Mouse (Mus musculus): ENCODE results near the gene Camk1d.
"Not testable (repeated sequence)": the region's sequence is repeated elsewhere in the genome, so short reads cannot be mapped to it uniquely, and the experiment has no call there.

The Camk1d gene

GRCm38 (mm10) chr2:5572314-5573006 is 141.9 kb downstream of the Camk1d start:
- DNase-seq (ENCODE audit: low read depth): no peak

GRCm38 (mm10) chr2:5566611-5567010 is 147.7 kb downstream of the Camk1d start:
- no peak for DNase-seq (ENCODE audit: low read depth)

GRCm38 (mm10) chr2:5563685-5564084 is 150.6 kb downstream of the Camk1d start:
- no peak for DNase-seq (ENCODE audit: low read depth)

GRCm38 (mm10) chr2:5561446-5561845 is 152.9 kb downstream of the Camk1d start:
- no peak for DNase-seq (ENCODE audit: low read depth)

- DNase-seq (ENCODE audit: low read depth): no peak
These were observed 161.1 kb downstream of the Camk1d start for GRCm38 (mm10) chr2:5553264-5553663.

- DNase-seq (ENCODE audit: low read depth): no peak
These were observed 162.5 kb downstream of the Camk1d start for GRCm38 (mm10) chr2:5551758-5552255.

GRCm38 (mm10) chr2:5549334-5549733 is 165.0 kb downstream of the Camk1d start:
- no peak for DNase-seq (ENCODE audit: low read depth)

- no peak for DNase-seq (ENCODE audit: low read depth)
These were observed 165.4 kb downstream of the Camk1d start for GRCm38 (mm10) chr2:5548872-5549271.

- no peak for DNase-seq (ENCODE audit: low read depth)
These were observed 173.4 kb downstream of the Camk1d start for GRCm38 (mm10) chr2:5540870-5541269.

- not testable (repeated sequence) for DNase-seq (ENCODE audit: low read depth)
These were observed 174.4 kb downstream of the Camk1d start for GRCm38 (mm10) chr2:5539894-5540293.

- DNase-seq (ENCODE audit: low read depth): no peak
These were observed 180.4 kb downstream of the Camk1d start for GRCm38 (mm10) chr2:5533868-5534267.

GRCm38 (mm10) chr2:5529992-5530391 is 184.3 kb downstream of the Camk1d start:
- no peak for DNase-seq (ENCODE audit: low read depth)

- no peak for DNase-seq (ENCODE audit: low read depth)
These were observed 195.1 kb downstream of the Camk1d start for GRCm38 (mm10) chr2:5519221-5519669.

- DNase-seq (ENCODE audit: low read depth): no peak
These were observed 199.2 kb downstream of the Camk1d start for GRCm38 (mm10) chr2:5515106-5515505.

GRCm38 (mm10) chr2:5514095-5514494 is 200.2 kb downstream of the Camk1d start:
- no peak for DNase-seq (ENCODE audit: low read depth)

- DNase-seq (ENCODE audit: low read depth): no peak
These were observed 200.7 kb downstream of the Camk1d start for GRCm38 (mm10) chr2:5513621-5514020.

GRCm38 (mm10) chr2:5510042-5510441 is 204.3 kb downstream of the Camk1d start:
- no peak for DNase-seq (ENCODE audit: low read depth)

GRCm38 (mm10) chr2:5499620-5500019 is 214.7 kb downstream of the Camk1d start:
- DNase-seq (ENCODE audit: low read depth): no peak

GRCm38 (mm10) chr2:5489916-5490315 is 224.4 kb downstream of the Camk1d start:
- DNase-seq (ENCODE audit: low read depth): no peak

GRCm38 (mm10) chr2:5487344-5487743 is 227.0 kb downstream of the Camk1d start:
- no peak for DNase-seq (ENCODE audit: low read depth)

GRCm38 (mm10) chr2:5486663-5487062 is 227.7 kb downstream of the Camk1d start:
- DNase-seq (ENCODE audit: low read depth): peak; percentile 48

GRCm38 (mm10) chr2:5485786-5486185 is 228.5 kb downstream of the Camk1d start:
- DNase-seq (ENCODE audit: low read depth): no peak

- DNase-seq (ENCODE audit: low read depth): no peak
These were observed 234.4 kb downstream of the Camk1d start for GRCm38 (mm10) chr2:5479886-5480285.

GRCm38 (mm10) chr2:5478709-5479108 is 235.6 kb downstream of the Camk1d start:
- DNase-seq (ENCODE audit: low read depth): no peak
